Mouse (Mus musculus) small intestine, adult 2 months (tissue): Measurements from ENCODE around the gene Sar1b. TPM values are rescaled to one million over a fixed set of nuclear protein-coding genes. Genes with fewer than 3 reads are reported as not detected.
"Not testable (repeated sequence)": the region's sequence is repeated elsewhere in the genome, so short reads cannot be mapped to it uniquely, and the experiment has no call there.

ENCODE experiments used
- H3K27ac ChIP-seq: fragments of 200-500 bp; 2 replicates; pipeline ENCODE4 v1.5.1; 2012; ENCODE audit warnings: low read depth, low read length, control low read depth, inconsistent platforms; ENCODE audit not compliant: insufficient read depth
- H3K27me3 ChIP-seq: fragments of 200-500 bp; 2 replicates; pipeline ENCODE4 v1.6.1; 2012; ENCODE audit warnings: mild to moderate bottlenecking, moderate library complexity, low read length, inconsistent platforms; ENCODE audit not compliant: control insufficient read depth, insufficient read depth
- H3K36me3 ChIP-seq: fragments of 200-500 bp; 2 replicates; pipeline ENCODE4 v1.6.1; 2012; ENCODE audit warnings: mild to moderate bottlenecking, low read length, control low read depth, inconsistent platforms; ENCODE audit not compliant: control insufficient read depth, insufficient read depth
- H3K4me1 ChIP-seq: fragments of 200-500 bp; 2 replicates; pipeline ENCODE4 v1.6.1; 2012; ENCODE audit warnings: low read length, inconsistent platforms, mixed read lengths; ENCODE audit not compliant: control insufficient read depth, insufficient read depth, insufficient read length
- H3K4me3 ChIP-seq: fragments of 200-500 bp; 2 replicates; pipeline ENCODE4 v1.5.1; 2012; ENCODE audit warnings: low read depth, mild to moderate bottlenecking, control low read depth, inconsistent platforms, low read length, moderate library complexity
- CTCF ChIP-seq: fragments of 200-500 bp; IDR thresholded peaks from 2 replicates; pipeline ENCODE4 v1.5.1; 2012; ENCODE audit warnings: low read depth, mild to moderate bottlenecking, control low read depth, inconsistent platforms, low read length, moderate library complexity, mixed read lengths; ENCODE audit not compliant: insufficient replicate concordance, insufficient read length; ENCODE audit errors: extremely low read depth
- POLR2A ChIP-seq: fragments of 200-500 bp; IDR thresholded peaks from 2 replicates; pipeline ENCODE4 v1.6.1; 2012; ENCODE audit warnings: low read depth, mild to moderate bottlenecking, control low read depth, inconsistent platforms, low read length, moderate library complexity
- WGBS: fragments of 180-500 bp; shearing (Covaris S2); methylation state at CpG from one replicate; pipeline ENCODE4 v1.1.7; 2018; 5-methylcytosine and 5-hydroxymethylcytosine counted together
- polyA plus RNA-seq: library from polyadenylated mRNA; depleted of rRNA; stranded (reverse); fragments of >200 nt; gene quantifications from 2 replicates; pipeline ENCODE4 v1.2.3, GENCODE M21; 2012; rRNA removed

The Sar1b gene
- 11.4 and 19.9 TPM in 2 replicates for polyA plus RNA-seq

GRCm38 (mm10) chr11:51763213-51763907 is at the start of gene Sar1b, which contains the start of gene Sec24a:
Gene Sar1b, plus strand, starts transcription at chr11:51763687.
Gene Sec24a, minus strand, starts transcription at chr11:51763634.
- WGBS = 1% methylated on average over 30 of the region's 30 CpGs
- Histone ChIP-seq H3K4me3 (peak within 1 kb of the TSS; percentile 88), H3K4me1 (peaks cover 16% of the 10 kb centered on the region), H3K27me3 (no peaks in the 10 kb centered on the region), H3K27ac (peak within 1 kb of the TSS; percentile 81), H3K36me3 (no peaks in the 10 kb centered on the region)
- TF ChIP-seq CTCF (no peak), POLR2A (peak; percentile 77; the same call in 1 of the 2 replicates)

DNA sequence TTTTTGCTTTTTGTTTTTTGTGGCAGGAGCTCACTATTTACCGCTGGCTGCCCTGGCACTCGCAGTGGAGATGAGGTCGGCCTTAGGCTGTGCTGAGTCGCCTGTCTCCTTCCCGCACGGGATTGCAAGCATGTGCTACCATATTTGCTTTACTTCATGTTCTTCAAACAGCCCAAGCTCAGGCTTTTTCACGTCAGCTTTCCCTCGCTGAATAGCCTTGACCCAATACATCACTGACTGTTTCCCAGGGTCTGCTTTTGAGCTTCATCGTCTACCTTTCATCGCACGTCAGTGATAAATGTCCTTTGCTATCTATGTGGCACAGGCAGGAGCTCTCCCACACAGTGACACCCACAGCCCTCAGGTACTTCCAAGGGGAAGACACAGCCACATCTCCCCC is 42.4 kb upstream of the Sar1b start:
- Histone ChIP-seq H3K36me3 (peaks cover 76% of the 10 kb centered on the region), H3K4me1 (no peaks in the 10 kb centered on the region), H3K4me3 (no peak overlapping the region), H3K27ac (no peak overlapping the region), H3K27me3 (no peaks in the 10 kb centered on the region)
- no peak for TF ChIP-seq CTCF
- no peak for TF ChIP-seq POLR2A
- WGBS = 93% methylated on average over 11 of the region's 11 CpGs

GRCm38 (mm10) chr11:51732883-51733282 is 30.6 kb upstream of the Sar1b start:
- peaks cover 53% of the 10 kb centered on the region for H3K36me3 ChIP-seq
- H3K4me3 ChIP-seq = no peak overlapping the region
- WGBS = 28% methylated on average over 1 of the region's 1 CpGs
- no peak overlapping the region for H3K27ac ChIP-seq
- no peaks in the 10 kb centered on the region; the same call in 1 of the 2 replicates for H3K4me1 ChIP-seq
- TF ChIP-seq CTCF (no peak), POLR2A (no peak)
- H3K27me3 ChIP-seq = no peaks in the 10 kb centered on the region

- H3K36me3 ChIP-seq = peaks cover 57% of the 10 kb centered on the region
- 97% methylated on average over 13 of the region's 13 CpGs for WGBS
Measured at GRCm38 (mm10) chr11:51734218-51734617, 29.3 kb upstream of the Sar1b start.

DNA sequence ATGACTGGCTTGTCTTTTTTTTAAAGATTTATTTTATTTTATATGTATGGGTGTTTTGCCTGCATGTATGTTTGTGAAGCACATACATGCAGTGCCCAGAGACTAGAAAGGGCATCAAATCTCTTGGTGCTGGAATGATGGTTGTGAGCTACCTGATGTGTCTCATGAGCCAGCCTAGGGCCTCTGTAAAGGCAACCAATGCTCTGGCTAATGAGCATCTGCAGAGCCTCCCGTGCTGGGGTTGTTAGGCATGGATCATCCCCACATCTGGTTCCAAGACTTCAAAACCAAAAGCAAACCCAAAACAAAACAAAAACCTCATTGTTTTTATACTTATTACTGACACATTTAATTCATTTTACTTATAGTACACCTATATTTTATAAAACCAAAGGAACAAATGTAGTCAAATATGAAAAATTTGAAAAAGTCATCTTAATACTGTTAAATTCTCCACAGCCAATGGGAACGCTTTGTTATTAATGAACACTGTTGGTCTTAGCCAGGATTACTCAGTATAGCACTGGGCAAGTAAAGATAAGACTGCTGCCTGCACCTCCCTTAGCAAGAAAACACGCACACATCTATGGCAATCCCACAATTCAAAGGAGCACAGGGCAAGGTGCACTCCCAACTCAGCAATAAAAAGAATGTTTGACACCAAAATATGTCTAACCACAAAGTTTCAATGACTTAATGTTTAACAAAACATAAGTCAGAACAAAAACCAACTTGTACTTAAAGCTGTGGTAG is 24.7 kb upstream of the Sar1b start:
- TF ChIP-seq CTCF (no peak), POLR2A (no peak)
- Histone ChIP-seq H3K27me3 (no peaks in the 10 kb centered on the region), H3K36me3 (peaks cover 54% of the 10 kb centered on the region), H3K4me3 (no peak overlapping the region), H3K4me1 (peaks cover 3% of the 10 kb centered on the region; the same call in 1 of the 2 replicates), H3K27ac (no peak overlapping the region)
- 42% methylated on average over 3 of the region's 3 CpGs for WGBS

More at GRCm38 (mm10) chr11:51734218-51734617, 29.3 kb upstream of the Sar1b start:
- H3K27ac ChIP-seq, H3K27me3 ChIP-seq, H3K4me3 ChIP-seq, H3K4me1 ChIP-seq: not testable (repeated sequence)

DNA sequence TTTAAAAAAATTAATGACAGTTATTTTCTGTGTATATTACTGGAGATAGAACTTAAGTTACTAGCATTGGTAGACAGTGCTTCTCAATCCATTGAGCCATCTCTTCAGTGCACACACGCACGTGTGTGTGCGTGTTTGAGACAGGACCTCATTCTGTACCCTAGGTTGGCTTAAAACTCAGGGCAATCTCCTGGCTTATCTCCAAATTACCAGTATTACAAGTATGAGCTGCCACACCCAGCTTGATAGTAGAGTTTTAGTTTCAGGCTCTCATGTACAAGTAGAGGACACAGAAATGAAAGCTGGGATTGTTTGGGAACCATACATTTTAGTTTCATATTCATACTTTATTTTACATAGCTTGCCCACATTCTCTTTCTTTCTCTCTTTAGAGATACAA is 22.8 kb upstream of the Sar1b start:
- Histone ChIP-seq H3K27ac (no peak overlapping the region), H3K4me1 (peaks cover 3% of the 10 kb centered on the region), H3K4me3 (no peak overlapping the region), H3K36me3 (peaks cover 45% of the 10 kb centered on the region), H3K27me3 (no peaks in the 10 kb centered on the region)
- TF ChIP-seq POLR2A = no peak
- no peak for TF ChIP-seq CTCF
- 52% methylated on average over 3 of the region's 3 CpGs for WGBS

- no peaks in the 10 kb centered on the region for H3K27me3 ChIP-seq
- peaks cover 45% of the 10 kb centered on the region for H3K36me3 ChIP-seq
- no peak overlapping the region for H3K27ac ChIP-seq
- WGBS = 23% methylated on average over 1 of the region's 1 CpGs
- no peak overlapping the region for H3K4me3 ChIP-seq
- no peak for TF ChIP-seq POLR2A
- no peak for TF ChIP-seq CTCF
- no peaks in the 10 kb centered on the region; the same call in 1 of the 2 replicates for H3K4me1 ChIP-seq
Measured at GRCm38 (mm10) chr11:51746096-51746495, 17.4 kb upstream of the Sar1b start.

DNA sequence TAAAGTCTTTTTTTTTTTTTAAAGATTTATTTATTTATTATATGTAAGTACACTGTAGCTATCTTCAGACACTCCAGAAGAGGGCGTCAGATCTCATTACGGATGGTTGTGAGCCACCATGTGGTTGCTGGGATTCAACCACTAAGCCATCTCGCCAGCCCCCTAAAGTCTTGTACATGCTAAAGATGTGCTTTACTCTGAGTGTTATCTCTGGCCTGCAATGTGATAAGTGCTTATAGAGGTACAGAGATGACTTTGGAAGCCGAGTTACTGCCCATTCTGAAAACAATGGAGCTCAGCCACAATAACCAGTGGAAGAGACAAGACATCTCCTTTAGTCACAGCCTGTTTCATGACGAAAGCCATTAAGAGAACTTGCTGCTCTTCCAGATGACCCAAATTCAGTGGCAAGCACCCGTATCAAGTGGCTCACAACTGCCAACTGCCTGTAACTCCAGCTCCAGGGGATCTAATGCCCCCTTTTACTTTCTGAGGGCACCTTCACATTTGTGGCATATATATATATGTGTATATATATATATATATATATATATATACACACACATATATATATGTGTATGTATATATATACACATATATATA is 11.8 kb upstream of the Sar1b start:
- not testable (repeated sequence) for H3K4me1 ChIP-seq, H3K4me3 ChIP-seq, H3K27me3 ChIP-seq, H3K27ac ChIP-seq
- 86% methylated on average over 6 of the region's 6 CpGs for WGBS
- peaks cover 22% of the 10 kb centered on the region for H3K36me3 ChIP-seq
